Mouse (Mus musculus) erythroid progenitor cell, adult 5-6 weeks (primary cell): ENCODE data around the gene Cbx2. TPM values are rescaled to one million over a fixed set of nuclear protein-coding genes. Genes with fewer than 3 reads are reported as not detected.

Experiments used
- ATAC-seq: replicated peaks from 2 replicates; pipeline ENCODE4 v1.8.0; 2016; ENCODE audit warnings: moderate number of reproducible peaks, mild to moderate bottlenecking, moderate TSS enrichment, inconsistent platforms; ENCODE audit not compliant: poor library complexity, low FRiP score, severe bottlenecking
- total RNA-seq, 2 experiments: library from RNA; stranded (forward) in 1 of 2; stranded (reverse) in 1 of 2; fragments of 150-400 nt in 1 of 2; fragments of 186-747, 209-891 nt in 1 of 2; gene quantifications; 2 replicates each; pipeline versions ENCODE4 v1.2.3 to v1.2.4; 2015 to 2017; ENCODE audit warnings: low replicate concordance in 2 of 2

Gene Cbx2
- total RNA-seq, 2 experiments from 2014 or later, result not detected

DNA sequence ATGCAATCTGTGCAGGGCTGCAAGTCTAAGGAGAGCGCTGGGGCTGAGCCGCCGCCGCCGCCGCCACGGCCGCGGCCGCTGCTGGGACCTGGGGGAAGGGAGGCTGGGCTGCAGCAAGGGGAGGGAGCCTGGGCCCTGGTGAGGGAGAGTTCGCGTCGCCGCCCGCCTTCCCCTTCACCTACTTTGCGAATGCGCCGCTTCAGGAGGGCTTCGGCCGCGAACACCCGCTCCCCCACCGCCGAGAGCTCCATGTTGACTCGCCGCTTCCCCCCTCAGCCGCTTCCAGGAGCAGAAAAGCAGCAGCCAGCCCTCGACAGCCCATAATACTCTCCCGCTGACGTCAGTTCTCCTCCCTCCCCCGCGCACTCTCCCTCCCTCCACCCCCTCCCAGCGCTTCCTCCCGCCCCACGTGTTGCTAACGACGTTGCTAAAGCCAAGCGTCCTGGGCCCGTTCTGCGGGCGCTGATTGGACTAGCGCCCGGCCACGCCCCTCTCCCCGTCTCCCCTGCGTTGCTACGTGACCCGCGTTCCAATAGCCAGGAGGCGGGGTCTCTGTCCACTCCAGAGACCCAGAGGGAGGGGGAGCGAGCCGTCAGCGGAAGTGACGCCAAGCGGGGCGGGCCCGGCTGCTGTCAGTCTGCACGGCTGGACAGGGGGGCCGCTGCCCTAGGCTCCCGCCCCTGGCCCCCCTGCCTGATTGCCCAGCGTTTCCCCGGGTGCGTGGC is 18.0 kb downstream of the Cbx2 start, which contains the start of gene Cbx8:
Gene Cbx8, minus strand, starts transcription at position 370 of the 725 bp plus-strand sequence.
- ATAC-seq, result peak; percentile 76

DNA sequence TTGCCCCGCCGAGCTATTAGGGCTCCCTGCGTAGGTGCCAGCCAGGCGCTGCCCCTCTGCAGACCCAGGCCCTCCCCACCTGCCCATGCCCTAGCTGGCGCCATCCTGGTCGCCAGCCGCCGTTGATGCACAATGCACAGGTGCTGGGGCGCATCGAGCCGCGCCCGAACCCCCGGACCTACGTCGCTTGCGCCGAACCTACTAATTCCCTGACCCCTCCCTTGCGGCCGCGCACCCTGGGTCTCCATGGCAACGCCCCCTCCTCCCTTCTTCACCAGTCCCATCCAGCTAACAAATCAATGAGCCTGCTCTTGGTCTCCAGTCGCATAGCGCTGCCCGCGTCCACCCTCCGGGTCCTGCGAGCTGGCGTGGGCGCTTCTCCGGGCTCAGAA is 18.6 kb downstream of the Cbx2 start:
- ATAC-seq, result no peak

DNA sequence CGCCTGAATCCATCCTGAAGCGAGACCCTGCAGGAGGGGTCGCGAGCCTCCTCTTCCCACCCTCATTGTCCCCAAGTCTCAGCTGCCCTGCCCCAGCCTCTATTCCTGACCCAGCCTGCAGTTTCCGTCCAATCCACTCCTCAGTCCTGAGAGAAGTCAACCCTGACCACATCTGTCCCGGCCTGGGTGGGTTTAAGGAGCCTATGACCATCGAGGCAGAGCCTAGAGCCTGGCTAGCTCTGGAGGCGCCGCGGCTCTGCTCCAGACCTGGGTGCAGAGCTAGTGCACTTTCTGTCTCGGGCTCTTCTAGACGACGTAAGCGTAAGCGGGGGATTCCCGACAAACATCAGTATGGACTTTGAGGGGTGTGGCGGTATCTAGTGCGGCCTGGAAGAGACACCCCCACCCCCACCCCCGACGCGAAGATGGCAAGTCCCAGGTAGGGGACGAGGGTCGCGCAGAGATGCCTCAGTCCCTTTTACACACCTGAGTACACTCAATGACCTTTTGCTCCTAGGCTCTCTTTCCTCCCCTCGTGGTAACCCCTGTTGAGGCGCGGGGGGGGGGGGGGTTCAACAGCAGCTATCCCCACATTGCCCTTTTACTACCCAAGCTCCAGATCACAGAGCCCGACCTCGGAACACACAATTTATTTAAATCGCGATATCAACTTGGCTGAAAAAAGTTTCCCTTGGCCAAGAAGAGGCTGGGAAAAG is 19.1 kb downstream of the Cbx2 start:
- no peak; the same call in 1 of the 2 replicates for ATAC-seq

DNA sequence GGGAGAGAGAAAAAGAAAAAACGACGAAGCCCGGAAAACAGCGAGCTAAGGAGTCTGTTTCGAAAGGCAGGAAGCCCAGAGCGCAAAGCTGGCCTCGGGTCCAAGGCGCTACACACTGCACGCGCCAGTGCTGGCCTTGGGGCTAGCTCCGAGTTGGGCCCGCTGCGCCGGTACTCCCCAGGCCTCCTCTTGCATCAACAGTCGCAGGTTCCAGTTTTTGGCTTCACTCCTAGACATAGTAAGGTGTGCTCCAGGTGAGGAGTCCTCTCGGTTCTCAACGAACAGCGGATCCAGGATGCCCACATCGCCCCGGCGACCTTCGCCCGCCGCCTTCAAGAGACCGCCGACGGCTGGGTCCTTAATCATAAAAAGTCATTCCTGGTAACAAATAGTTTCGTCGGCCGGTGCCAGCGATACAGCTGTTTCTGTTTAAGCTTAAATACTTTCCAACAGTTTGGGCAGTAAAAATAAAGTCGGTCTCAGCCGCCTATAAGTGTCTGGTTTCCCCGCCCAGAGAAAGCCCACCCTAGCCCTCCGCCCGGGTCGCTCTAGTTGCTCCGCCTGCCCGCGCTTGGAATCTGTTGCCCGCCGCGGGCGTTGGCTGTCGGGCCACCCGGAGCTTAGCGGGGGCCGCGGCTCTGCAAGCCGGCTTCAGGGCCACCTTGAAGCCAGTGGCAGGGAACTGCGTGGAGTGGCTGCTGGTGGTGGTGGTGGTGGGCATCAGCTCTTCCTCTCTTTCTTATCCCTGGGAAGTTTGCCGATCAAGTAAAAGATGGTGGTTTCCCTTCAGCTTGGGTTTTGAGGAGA is 19.9 kb downstream of the Cbx2 start:
- no peak for ATAC-seq

DNA sequence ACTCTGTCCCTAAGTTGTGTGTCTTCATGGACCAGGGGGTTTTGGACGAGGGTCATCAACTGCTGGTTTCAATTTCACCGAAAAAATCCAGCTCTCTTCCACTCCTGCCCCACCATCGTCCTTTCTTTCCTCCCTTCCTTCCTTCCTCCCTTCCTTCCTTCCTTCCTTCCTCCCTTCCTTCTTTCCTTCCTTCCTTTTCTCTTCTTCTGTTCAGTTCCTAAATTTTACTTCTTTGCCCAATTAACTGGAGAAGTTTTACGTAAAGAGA is 20.4 kb downstream of the Cbx2 start:
- no peak for ATAC-seq

DNA sequence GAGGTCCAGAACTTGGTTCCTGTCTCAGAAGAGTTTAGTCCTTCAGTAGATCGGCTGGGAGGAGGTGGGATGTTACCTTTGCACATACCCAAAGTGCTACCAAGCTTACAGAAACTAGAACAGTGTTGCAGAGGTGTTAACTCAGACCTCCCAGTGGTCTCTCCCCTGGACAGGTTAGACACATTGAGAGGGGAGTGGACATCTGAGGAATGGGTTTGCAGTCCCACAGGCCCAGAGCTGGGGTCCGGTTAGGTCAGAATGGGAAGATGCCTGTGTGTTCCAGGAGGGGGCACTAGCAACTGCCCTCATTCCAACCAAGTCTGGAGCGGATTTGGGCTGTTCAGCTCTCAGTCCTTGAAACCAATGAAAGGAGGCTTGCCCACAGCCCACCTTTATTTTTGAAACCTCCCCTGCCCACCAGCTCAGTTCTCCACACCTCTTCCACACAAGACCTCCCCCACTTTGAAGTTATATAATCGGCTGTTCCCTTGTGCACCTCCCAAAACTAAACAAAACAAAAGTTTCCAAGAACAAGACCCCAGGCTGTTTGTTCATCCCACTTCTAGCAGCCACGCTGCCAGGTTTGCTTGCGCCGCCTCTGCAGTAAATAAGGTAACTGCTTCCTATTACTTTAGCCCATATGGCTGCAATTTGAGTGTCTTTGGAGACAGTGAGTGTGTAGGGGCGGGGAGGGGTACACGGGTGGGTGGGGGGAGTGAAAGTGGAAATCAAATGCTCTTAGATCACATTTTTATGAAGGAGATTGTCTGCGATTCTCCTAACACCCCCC is 21.2 kb downstream of the Cbx2 start:
- ATAC-seq, result no peak

DNA sequence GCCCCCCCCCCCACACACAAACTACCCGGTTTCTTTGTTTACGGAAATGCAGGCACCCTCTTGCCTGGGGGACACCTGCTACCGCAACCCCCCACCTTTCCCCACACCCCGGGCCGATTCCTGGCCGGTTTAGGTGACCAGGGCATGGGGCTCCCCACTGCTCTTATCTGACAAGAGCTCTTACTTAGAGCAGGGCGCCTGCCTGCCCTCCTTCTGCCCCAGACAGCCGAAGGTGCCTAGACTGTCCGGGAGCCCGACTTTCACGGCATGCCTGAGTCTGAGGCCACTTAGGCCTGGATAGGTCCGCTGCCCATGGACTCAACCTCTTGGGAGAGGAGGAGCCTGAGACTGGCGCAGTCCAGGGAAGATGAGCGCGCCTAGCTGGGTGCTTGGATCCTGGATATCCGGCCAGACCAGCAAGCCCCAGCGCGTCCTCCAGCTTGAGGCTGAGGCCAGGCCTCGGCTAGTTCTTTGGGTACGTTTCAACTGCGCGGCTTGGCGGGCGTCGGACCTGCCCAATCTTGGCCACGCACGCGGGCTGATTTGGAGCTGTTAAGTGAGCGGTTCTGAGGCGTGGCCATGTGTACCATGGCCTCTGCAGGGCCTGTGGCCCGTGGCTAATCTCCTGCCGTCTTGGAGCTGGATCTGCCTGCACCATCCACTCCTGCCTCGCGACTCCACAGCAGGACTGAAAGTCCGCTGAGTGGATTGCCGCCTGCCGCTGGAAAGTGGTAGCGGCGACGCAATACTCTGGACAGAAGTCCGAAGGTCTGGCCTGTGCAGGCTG is 22.0 kb downstream of the Cbx2 start:
- ATAC-seq, result no peak

DNA sequence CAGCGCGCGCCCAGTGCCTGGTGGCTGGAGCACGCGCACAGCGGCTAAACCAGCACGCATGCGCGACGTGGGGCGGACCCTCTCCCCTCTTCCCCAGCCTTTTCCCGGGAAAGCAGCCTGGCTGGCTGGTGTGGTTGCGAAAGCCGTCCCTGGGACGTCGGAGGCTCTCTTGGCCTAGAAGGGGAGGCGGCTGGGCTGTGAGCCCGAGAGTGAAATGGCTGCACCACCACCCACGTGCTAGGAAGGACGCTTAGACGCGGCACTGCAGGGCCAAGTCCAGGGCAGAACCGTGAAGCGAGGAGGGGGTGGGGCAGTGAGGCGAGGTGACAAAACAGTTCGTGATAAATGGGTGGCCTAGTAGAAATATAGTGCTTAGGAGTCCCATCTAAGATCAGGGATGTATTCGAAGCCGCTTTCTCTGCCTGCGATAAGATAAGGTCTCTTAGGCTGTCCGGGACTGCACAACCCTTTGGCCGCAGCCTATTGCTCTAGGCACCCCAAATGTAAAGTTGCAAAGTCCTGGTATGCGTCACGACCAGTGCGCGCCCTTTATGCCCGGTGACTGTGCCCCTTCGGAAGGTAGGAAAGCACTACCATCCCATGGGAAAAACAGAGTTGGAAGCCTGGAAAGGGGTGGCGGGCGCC is 24.0 kb downstream of the Cbx2 start:
- ATAC-seq, result no peak

DNA sequence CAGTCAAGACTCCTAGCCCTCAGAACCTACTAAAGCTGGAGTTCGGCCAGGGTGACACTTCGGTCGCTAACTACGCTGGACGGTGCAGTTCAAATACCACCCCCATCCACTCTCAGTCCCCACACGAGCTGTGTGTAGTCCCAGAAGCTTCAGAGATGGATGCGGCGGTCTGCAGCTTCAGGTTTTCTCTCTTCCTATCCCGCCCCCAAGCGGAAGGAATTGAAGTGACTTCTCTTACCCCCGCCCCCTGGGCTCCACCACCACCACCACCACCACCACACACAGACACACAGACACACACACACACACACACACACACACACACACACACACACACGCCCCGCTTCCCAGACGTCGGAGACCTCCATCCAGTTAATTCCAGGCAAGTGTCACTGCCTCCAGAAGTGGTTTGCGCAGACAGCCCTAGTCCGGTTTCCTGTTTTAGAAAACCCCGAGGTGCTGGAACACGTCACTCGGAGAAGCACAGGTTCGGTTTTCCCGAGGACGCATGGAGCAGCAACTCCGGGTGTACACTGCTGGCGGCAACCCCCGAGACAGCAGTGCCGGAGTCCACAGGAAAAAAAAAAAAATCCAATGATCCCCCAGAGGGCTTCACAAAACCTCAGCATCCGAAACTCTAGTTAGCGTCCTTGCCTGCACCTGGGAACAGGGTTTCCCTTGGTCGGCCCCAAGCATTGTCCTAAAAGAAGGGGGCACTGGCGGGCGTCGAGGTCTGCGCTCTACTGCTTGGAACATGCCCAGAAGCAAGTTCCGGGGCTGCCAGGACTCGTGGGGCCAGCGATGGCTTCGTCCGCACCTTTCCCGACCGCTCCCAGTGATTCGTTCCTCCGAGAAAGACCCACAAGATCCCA is 24.7 kb downstream of the Cbx2 start:
- no peak for ATAC-seq

DNA sequence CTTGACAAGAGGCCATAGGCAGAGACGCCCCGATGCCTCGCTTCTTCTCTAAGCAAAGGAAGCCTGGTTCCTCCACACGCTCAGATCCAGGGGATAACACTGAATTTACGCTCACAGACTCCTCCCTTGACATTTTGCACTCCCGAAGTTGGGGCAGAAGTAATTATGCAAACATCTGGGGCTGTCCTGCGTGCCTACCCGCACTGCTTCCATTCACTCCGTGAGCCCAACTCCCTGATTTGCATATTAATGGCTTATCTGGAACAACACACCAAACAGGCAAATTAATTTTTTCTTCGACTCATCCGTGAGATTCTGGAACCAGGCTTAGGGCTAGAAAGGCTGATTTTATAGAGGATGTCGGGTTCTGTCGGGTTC is 25.4 kb downstream of the Cbx2 start:
- no peak for ATAC-seq

DNA sequence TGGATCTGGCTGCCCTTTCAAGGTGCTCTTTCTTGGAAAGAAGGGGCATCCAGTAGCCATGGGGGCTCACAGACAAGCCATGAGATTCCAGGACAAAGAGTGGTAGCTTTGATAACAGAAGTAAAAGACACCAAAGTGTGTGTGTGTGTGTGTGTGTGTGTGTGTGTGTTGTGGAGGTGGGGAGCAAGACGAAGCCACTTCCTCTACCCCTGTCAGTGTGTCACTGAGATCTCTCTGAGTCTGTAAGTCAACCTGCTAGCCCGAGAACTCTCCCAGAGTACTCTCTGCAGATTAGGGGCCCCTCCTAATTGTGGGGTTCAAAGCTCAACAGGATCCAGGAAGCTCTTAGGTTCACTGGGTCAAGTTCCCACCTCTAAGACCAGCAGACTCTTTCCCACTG is 27.6 kb downstream of the Cbx2 start:
- no peak for ATAC-seq

DNA sequence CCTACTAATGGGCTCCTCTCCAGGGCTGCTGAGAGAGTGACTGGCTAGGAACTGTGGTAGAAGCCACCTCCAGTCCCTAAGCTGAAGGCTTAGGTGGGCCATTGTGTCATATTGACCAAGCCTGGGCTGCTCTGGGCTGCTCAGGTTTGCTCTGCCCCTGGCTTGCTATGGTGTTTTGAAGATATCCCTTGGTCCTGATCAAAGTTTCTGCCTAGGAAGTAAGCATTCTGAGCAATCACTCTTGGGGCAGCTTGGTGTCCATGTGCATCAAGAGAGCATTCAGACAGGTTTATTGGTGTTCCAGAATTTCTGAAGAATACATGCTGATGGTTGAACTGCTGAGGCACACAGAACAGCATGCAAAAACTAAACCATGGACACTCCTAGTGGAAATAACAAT is 28.7 kb downstream of the Cbx2 start:
- ATAC-seq, result no peak

DNA sequence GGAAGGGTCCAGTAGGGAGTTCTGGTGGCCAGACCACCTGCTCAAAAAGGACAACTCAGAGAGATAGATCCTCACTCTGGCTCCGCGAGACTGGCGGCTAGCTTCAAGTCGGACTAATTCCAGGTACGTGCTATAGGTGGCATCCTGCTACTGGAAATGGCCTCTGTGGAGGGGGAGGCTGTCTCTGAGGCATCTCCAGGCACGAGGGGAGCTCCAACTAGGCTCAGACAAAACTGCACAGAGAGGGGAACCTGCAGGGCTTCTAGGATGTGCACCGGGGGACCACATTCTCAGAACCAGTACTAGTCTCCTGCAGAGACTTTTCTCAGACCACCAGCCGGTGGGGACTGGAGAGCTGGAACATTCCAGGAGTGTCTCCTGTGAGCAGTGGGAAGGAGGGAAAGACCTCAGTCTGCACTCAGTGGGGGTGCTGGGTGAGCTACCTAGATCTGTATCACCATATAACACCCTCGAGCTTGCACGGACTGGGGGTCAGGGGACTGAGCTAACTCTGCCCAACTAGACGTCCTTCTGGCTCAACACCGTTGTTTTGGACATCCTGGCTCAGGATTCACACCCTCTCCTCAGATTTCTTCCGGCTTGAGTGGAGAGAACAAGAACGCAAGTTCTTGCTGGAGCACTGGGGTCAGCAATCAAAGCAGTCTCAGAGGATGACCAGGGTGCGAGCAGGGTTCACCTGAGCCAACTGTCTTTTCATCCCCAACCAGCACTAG is 29.3 kb downstream of the Cbx2 start:
- ATAC-seq, result no peak

DNA sequence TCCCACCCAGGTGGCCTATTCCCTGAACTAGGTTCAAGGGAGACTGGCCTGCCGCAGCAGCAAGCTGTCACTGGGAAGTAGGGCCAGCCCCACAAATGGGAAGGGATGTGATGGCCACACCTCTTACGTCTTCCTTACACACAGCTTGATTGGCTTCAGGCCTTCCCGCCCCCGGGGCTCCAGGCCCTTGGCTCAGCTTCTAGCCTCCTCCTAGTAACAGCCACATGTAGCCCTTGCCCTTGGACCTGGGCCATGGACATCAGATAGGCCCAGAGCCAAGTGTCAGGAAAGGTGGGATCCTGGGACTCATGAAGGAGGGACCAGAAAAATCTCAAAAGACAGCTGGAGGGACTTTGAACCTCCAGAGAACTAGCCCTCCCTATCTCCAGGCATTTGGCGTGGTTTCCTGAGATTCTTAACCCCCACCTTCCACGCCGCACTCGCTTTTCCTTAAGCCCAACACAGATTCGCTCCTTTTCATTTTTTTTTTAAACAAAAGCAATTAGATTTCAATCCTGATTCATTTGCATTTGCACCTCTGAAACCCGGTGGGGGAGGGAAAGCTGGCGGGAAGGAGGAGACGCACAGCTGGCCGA is 30.0 kb downstream of the Cbx2 start:
- no peak for ATAC-seq

DNA sequence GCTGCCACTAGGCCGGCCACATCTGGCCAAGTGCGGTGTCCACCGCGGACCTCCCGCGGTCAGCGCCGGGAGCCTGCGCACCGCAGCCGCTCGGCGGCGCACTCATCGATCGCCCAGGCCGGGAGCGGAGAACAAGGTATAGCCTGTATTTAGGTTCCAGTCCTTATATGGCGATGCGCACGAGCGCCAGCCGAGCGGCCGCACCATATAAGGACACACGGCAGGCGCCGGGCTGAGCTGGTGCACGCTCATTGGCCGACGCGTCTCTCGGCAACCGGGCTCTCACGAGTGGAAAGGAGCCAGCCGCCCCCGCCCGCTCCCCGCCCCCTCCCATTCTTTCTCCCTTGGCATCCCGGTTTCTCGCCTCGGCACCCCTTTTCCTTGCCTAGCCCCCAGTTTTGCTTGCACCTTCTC is 30.5 kb downstream of the Cbx2 start:
- ATAC-seq, result no peak

DNA sequence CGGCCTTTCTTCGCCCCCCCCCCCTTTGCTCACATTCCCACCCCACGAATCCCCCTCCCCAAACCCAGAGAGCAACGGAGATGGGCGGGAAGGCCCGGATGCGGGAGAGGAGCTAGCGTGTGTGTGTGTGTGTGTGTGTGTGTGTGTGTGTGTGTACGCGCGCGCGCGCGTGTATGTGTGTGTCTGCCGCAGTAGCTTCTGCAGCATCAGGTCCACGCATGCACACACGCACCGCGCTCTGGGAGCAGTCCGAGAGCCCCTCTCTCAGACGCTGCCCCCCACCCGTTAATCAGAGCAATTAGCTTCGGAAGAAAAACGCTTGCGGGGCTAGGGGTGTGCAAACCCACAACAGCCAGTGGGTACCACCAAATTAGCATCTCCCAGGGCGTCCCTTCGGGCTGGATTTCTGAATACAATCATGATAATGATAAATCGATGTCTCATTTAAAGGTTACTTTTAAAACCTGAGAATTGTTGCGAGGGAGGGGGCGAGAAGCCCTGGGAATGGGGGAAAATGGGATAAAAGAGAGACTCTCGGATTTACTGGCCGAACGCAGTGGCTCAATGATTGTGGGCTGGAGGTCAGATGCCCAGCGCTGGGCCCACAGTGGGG is 31.1 kb downstream of the Cbx2 start:
- ATAC-seq, result no peak
